Mouse (Mus musculus) gastrocnemius, postnatal 10 days (tissue): ENCODE data around the gene Hmx3. TPM values are rescaled to one million over a fixed set of nuclear protein-coding genes. Genes with fewer than 3 reads are reported as not detected.

Experiments used
- DNase-seq: peaks from one replicate; pipeline ENCODE4 v3.0.0; 2021; ENCODE audit warnings: mixed read lengths
- long read RNA-seq, 2 experiments: library from polyadenylated mRNA; stranded (forward); transcript quantifications; one replicate each; pipeline ENCODE4 v2.0.0; 2021
- total RNA-seq, 2 experiments: library from RNA; stranded (reverse); gene quantifications; 2 replicates each; pipeline ENCODE4 v1.2.3; 2021

The Hmx3 gene
- total RNA-seq = not detected
- long read RNA-seq, experiment 1 = 0 reads
- long read RNA-seq, experiment 2 = 0 reads

DNA sequence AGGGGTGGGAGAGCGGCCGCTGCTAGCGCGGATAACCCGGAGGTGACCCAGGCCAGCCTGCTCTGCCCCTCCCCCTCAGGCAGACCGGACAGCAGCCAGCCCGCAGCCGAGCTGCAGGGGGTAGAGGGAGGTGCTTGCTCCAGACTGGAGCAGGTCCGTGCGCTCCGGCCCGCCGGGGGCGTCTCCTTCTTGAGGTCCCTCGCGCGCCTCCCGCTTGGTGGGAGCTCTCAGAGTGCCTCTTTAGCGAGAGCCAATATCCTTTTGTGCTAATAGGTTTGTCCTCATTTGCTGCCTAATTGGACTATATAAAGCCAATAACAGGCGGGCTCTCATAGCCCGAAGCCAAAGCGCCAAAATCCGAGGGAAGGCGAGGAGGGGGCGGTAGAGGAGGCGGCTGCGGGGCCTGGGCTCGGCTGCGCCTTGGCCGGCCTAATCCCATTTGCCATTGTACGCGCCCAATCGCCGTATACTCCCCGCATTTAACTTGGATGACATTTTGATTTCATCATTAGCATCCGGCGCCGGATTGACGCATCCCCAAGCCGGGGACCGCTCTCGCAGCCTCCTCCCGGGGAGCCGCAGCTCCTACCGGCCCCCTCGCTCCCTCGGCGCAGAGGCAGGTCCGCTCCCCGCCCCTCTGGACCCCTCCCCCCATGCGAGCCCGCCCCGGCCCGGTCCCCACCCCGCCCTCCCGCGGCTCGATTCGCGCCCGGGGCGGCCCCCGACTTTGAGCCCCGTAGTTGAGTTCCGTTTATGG, at the start of gene Hmx3:
Gene Hmx3, plus strand, starts transcription at position 753 of the 757 bp plus-strand sequence.
- DNase-seq = no peak

DNA sequence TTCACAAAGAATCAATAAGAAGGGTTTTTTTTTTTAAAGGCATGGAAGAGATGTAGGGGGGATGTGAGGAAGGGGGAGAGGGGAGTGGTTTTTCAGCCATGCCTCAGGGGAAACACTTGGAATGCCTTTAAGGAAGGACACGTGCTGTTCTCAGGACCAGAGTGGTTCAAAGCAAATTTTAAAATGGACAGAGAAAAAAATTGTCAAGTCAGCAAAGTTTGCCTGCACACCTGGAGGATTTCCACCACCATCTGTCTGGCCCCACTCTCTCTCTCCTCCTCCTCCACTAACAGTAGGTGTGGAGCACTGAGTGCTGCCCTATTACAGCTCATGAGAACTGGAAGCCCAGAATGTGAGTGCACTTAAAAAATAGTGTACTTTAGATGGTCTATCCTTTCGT, 38.9 kb upstream of the Hmx3 start:
- no peak for DNase-seq

DNA sequence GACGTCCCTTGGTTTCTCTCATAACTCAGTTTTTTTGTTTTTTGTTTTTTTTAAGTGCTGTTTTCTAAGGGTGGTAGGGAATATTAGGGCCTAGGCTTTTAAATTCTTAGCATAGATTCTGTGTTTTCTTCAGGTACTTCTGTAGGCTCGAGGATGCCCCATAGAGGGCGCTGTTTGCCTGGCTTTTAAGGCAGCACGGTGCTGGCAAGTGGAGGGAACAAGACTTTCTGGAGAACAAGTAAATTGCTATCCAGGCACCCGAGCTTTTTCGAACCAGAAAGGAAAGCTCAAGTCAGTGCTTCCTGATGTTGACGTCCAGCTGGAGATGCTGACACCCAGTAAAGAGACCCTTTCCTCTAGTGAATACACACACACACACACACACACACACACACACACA, 2.7 kb upstream of the Hmx3 start:
- DNase-seq = peak; percentile 90

DNA sequence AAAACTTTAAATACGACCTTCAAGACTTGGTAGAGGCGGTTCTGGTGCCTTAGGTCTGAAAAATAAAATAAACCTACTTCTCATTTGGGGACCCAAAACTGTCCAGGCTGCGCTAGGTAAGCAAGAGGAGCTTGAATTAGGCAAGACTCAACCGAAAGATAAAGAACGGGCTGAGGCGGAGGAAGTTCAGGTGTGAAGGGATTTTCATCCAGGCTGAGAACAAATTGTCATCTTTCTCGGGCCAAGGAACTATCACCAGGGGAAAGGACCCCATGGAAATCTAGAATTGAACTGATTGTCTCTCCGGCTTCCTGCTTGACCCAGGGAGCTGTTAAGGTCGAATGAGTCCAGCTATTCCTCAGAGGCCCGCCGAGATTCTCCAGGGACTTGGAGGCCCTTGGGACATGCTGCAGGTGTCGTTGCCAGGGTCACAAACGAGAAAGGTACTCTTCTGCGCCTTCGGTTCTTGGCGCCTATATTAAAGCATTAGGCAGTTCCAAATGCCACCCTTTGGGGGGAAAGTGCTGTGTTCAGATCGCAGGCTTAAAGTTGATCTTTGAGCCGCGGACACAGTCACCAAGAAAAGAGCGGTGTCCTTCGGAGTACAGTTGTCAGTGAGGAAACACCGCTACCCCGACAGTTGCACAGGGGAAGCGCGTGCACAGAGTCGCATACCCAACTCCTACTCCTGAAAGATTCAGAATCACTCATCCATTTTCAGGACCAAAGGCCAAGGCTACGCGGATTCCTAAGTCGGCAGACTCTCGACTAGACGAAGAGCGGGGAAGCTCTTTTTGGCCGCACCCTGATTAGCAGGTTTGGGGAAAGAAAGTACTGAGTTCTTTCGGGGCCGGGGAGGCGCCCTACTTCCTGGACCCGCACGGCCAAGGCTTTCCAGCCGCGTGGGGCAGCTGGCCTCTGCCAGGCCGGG, 1.2 kb upstream of the Hmx3 start:
- no peak for DNase-seq

DNA sequence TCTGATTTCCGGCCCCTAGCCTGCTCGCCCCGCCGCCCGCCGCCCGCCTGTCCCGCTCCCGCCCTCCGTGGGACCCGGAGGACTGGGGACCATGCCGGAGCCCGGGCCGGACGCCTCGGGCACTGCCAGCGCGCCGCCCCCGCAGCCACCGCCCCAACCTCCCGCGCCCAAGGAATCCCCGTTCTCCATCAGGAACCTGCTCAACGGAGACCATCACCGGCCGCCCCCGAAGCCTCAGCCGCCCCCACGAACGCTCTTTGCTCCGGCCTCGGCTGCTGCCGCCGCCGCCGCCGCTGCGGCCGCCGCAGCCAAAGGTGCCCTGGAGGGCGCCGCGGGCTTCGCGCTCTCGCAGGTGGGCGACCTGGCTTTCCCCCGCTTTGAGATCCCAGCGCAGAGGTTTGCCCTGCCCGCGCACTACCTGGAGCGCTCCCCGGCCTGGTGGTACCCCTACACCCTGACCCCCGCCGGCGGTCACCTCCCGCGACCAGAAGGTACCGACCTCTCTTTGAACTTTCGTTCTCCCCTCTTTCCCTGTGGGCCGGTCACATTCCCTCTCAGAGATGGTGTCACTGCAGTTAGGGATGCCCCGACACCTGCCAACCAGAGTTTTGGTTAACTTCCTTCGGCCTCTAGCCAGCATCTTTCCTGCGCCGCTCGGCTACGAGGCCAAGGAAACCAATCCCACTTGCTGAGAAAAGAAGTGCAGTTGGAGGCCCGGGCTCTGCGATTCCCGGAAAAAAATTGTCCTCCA, 380 bp downstream of the Hmx3 start:
- no peak for DNase-seq

DNA sequence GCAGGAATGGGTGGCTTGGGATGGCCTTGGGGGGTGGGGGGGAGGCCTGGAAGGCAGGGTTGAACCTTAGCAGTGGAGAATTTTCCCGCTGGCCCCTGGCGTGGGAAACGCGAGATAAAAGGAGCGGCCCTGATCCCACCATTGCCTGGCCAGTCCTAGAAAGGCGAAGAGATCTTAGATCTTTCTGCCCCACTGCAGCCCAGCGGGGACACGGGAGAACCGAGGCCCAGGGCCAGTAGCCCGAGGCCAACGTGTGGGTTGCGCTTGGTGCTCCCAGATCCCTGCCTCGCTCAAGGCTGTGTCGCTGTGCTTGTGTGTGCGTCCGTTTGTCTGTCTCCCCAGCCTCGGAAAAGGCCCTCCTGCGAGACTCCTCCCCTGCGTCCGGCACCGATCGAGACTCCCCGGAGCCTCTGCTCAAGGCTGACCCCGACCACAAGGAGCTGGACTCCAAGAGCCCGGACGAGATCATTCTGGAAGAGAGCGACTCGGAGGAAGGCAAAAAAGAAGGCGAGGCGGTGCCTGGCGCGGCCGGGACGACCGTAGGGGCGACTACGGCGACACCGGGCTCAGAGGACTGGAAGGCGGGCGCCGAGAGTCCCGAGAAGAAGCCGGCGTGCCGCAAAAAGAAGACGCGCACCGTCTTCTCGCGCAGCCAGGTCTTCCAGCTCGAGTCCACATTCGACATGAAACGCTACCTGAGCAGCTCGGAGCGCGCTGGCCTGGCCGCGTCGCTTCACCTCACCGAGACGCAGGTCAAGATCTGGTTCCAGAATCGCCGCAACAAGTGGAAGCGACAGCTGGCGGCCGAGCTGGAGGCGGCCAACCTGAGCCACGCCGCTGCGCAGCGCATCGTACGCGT, 1.2 kb downstream of the Hmx3 start:
- peak; percentile 24 for DNase-seq

DNA sequence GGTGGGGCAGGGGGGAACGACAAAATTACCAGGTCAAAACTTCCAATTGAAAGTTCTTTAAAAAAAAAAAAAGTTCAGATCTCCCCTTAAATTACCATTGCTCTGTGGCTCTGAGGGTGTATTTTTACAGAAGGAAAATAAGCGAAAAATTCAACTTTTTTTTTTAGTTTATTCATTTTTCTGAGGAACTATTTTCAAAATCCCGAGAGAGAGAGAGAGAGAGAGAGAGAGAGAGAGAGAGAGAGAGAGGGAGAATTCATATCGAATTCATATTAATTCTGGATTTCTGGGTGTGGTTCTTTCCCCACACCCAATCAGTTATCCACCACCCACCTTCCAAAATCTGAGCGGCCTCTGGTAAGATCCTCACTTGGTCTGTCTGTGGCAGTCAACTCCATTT, 2.2 kb downstream of the Hmx3 start:
- DNase-seq = no peak

DNA sequence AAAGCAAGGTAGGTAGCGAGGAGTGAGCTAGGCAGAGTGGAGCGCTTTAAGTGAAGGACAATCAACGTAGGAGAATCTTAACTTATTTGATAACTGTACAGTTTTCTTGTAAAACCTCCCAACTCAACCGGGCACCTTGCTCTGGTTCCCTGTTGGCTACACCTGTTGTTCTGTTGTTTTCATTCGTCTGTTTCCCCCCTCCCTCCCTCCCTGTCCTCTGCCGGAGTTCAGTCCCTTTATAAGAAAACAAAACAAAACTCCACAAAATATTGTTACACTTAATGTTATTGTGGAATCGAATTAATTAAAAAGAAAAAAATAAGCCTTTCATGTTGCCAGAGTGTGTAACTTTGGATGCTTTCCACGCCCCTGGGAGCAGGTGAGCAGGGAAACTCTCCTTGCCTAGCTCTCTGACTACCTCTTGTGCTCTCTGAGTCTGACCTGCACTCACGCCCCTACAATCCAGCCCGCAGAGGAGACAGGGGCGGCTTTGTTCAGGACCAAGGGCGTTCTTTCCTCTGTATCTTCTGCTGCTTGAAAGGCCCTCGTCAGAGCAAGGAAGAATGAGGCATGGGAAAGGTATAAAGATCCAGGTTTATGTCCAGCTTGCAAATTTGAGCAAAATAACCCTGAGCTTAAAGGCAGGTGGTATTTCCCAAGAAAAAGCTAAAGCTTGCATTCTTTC, 3.2 kb downstream of the Hmx3 start:
- DNase-seq = no peak

DNA sequence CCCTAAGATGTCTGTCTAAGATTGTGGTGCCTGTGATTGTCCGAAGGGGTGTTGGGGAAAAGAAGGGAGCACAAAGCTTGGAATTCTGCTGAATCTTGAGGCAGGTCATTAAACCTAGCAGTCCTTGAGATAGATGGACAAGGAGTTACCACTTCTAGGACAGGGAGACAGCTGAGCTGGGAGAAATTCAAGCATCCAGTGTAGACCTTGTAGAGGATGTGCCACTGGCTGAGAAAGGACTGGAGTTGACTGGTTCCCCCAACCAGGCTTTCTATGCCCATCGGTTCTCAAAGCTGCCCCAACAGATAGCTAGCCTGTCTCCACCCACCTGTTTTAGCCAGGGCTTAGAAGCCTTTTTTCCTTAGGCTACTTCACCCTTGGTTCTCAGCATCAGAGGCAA, 3.8 kb downstream of the Hmx3 start:
- DNase-seq = no peak

DNA sequence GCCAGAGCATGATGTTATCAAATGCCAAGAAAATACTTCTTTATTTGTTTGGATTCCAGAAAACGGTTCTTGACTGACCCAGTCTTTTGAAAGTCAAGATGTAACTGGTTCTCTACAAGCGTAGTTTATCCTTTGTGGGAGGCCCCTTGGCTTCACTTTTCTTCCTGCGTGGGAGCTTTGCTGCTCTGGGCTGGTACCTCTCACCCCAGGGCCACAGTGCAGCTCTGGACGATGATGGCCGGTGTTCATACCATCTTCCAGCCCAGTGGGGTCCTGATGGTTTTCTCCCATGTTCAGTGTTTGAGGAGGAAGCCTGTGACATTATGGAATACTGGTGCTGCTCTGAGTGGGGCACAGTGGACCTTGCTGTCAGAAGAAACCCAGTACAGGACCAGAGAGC, 4.8 kb downstream of the Hmx3 start:
- DNase-seq = no peak

DNA sequence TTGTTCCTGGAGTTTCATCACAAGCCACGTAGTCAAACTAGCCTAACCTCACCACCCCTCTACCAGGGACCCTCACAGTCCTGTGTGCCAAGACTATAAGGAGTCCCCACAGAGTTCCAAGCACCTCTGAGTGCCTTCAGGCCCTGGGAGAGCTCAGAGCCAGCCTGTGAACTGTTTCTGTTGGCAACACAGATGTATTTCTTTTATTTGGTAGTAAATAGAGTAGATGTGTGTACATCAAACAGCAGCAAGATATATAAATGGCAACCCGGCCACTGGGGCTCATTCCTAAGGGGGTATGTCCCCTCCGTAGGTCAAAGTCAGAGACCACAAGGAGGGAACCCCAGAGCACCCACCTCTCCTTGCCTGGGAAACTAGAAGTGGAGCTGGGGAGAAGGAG, 5.8 kb downstream of the Hmx3 start, which contains the start of gene Hmx2:
Gene Hmx2, plus strand, starts transcription at position 301 of the 400 bp plus-strand sequence.
- no peak for DNase-seq

DNA sequence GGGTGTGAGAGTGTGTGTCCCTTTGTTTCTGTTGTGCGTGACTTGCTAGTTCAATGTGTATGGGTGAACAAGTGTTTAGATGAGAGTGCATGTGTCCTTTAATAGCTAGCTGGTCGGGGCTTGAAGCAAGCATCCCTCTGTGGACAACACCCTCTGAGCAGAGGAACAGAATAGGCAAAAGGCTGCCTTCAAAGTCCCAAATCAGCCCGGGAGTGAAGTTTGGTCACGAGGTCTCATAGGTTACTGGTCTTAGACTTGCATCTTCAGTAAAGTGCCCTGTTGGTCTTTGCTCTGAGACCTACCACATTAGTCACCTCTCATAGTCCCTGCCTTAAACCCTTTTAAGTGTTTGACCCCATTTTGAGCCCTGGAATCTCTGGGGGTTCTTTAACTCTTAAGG, 8.8 kb downstream of the Hmx3 start:
- no peak for DNase-seq

DNA sequence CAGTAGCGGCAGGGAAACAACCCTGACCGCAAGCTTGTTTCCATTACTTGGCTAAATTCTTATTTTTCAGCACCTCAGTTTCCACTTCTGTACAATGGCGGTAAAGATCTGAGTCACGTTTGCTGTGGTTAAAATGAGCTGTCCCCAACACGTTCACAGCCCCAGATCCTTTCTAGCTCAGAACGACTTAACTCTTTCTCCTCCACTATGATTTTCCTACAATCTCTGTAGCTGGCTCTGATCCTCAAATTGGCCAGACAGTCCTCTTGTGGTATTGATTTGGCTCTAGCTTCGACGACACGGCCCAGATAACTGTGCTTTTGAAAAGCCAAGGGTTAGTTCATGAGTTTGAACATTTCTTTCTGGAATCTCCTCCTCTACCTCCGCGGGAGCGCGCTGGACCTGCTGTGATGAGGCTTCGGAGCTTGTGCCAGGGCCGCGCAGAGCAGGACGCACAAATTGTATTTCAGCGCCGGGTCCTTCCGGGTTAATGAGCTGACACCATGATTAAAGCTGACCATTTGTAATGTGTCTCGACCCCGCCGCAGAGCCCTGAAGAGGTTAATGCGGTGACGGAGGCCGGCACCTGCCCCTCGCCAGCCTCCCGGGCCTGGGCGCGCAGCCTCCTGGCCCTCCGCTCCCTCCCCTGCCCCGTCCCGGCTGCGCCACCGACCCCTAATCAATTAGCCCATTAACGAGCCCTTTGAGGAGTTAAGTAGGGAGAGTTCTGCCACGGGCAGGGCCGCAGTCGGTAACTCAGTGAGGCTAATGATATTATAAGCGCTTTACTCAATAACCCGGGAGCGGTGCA, 9.5 kb downstream of the Hmx3 start:
- DNase-seq = no peak

DNA sequence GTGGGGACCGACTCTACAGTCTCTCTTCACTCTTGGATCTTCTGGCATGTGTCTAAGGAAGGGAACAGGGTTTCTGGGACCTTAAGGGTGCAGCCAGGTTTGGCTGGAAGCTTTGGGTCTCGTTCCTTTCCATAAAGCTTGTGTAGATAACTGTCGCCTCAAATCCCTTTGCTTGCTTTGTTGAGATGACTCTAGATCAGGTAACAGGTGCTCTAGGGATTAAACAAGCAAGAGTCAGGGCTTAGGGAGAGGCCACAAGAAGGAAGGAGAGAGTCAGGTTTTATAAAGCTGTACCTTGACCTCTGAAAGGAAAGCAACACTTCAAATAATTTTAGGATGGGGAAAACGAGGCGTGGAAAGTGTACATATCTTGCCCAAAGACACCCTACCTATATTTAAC, 10.1 kb downstream of the Hmx3 start:
- no peak for DNase-seq

DNA sequence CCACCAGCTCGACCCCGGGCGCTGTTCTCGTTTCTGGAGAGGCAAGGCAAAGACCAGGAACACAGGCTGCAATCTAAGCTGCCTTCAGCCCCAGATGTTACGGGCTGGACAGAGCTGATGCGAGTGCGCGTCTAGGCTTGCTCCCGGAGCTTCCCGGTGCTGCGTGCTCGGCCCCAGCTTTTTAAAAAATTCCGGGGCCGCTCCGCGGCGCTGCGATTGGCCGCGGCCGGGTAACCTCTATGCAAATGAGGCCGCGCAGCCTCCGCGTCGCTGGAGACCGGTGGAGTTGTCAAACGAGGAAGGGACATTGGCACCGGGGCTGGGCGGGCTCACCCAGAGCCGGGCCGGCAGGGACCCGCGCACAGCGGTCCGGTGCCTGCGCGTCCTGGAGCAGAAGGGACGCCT, 11.1 kb downstream of the Hmx3 start:
- peak; percentile 31 for DNase-seq

DNA sequence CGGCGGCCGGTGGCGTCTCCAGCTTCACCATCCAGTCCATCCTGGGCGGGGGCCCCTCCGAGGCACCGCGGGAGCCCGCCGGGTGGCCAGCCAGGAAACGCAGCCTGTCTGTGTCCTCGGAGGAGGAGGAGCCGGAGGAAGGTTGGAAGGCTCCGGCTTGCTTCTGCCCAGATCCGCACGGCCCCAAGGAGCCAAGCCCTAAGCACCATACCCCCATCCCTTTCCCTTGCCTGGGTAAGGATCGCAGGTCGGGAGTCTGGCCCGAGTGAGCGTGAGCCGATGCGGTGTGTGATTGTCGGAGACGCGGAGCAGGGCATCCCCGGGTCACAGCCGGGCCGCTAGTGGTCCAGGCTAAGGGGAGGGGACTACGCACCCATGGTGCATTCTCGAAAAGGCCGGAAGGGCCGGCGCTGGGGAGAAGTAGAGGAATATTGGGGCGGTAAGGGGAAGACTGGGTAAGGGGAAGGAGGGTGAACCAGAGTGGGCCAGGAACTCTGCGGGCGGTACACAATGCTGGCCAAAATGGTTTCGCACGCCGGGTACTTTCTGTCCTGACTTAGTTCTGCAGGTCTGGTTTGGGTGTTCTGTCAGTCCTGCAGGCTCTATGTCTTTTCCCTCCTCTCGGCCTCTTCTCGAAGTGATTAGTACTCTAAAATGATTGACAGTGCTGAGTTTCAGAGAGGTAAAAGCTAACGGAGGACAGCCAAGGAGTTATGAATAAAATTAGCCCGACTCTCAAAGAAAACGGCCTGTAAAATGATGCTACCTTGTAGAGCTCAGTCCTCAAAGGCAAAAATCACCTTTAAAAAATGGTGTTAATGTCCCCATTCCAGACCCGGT, 11.9 kb downstream of the Hmx3 start:
- DNase-seq = peak; percentile 18

DNA sequence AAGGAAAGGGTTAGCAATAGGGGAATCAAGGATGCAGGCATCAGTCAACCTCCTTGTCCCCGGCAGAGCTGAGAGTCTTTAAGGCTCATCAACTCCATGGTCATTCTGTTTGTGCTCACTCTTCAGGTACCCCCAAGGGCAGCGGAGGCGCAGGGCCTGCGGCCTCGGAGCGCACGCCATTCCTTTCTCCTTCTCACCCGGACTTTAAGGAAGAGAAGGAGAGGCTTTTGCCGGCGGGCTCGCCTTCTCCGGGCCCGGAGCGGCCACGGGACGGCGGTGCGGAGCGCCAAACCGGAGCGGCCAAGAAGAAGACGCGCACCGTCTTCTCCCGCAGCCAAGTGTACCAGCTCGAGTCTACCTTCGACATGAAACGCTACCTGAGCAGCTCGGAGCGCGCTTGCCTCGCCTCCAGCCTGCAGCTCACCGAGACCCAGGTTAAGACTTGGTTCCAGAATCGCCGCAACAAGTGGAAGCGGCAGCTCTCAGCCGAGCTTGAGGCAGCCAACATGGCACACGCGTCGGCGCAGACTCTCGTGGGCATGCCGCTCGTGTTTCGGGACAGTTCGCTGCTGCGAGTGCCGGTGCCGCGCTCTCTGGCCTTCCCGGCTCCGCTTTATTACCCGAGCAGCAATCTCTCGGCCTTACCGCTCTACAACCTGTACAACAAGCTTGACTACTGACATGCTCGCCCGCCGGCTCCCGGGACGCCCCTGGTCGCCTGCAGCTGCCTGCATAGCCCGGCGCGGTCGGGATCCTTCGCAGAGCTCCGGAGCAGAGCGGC, 12.8 kb downstream of the Hmx3 start:
- DNase-seq = peak; percentile 36

DNA sequence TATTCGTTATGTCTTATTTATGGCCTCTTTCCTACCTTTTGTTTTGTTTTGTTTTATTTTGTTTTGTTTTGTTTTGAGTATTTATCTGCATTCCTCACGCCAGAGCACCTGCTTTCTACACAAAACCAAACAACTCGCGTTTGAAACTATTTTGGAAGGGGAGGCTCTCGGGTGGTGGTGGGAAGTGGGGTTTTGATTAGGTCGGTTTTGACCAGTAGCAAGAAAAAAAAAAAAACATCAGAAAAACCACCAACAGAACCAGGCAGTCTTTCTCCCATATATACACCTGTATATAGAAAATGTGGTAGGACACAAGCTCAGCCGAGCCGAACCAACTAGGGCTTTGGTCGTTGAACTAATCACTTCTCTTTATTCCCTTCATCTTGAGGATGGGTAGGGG, 13.4 kb downstream of the Hmx3 start:
- no peak for DNase-seq
